Mouse (Mus musculus): ENCODE data around the gene Spen. TPM values are rescaled to one million over a fixed set of nuclear protein-coding genes. Genes with fewer than 3 reads are reported as not detected.
A peak's percentile ranks its signal among the peaks of the same experiment; 100 is the strongest.

Gene Spen
- total and polyA plus RNA-seq, 2 experiments from 2014 or later = 10.7 to 24.7 TPM

DNA sequence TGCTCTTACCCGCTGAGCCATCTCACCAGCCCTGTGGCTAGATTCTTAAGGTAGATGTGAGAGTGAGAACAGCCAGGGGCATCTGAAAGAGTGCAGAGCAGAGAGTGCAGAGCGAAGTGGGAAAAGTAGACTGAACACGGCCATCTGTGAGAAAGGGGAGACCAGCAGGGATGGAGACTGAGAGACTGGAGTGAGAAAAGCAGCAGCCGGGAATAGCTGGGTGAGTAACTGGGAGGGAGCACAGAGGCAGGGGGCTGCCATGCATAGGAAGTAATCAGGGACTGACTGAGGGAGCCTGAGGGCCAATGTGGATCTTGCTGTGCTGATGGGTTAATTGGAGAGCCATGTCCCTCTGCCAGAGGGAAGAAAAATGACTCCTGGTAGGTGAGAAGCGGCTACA lies 35.7 kb downstream of the Spen start:
- H3K27me3 ChIP-seq (ENCODE audit: insufficient read depth, low read length) = no peaks in the 10 kb centered on the region
- H3K4me3 ChIP-seq (ENCODE audit: low read depth, low read length) = no peak overlapping the region
- TF ChIP-seq CTCF (IDR thresholded peaks at IDR 0.05; ENCODE audit: low read depth) = no peak
- H3K9ac ChIP-seq = no peak overlapping the region
- peak overlapping the region; percentile 40; the same call in 1 of the 2 replicates for H3K27ac ChIP-seq (ENCODE audit: low read depth, low read length)
- 54% methylated on average over 5 of the region's 5 CpGs for WGBS
- H3K9me3 ChIP-seq (ENCODE audit: low read length) = no peaks in the 10 kb centered on the region
- no peaks in the 10 kb centered on the region for H3K36me3 ChIP-seq (ENCODE audit: insufficient read depth)
- ATAC-seq (peak; percentile 48; the same call in 1 of the 2 replicates), DNase-seq (peak; percentile 35)
- no peak overlapping the region for H3K4me2 ChIP-seq (ENCODE audit: low read depth)
- peaks cover 6% of the 10 kb centered on the region; the same call in 1 of the 2 replicates for H3K4me1 ChIP-seq (ENCODE audit: insufficient read depth)

DNA sequence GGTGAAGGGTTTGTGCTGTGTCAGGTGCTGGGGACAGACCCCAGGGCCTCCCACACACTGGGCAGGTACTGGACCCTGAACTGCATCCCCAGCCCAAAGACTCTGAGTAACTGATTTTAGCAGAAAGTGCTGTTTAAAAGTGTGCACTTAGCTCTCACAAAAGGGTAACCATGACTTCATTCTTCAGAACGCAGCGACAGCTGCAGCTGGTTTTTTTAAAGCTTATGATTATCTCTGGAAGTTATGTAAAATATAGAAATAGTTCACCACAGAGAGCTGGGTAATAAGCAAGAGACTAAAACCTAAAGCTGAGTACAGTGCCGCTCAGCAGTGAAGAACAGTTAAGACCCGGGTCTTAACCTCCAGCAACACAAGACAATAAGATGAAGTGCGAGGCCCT lies 37.3 kb downstream of the Spen start:
- H3K4me1 ChIP-seq (ENCODE audit: insufficient read depth) = no peaks in the 10 kb centered on the region
- no peaks in the 10 kb centered on the region for H3K9me3 ChIP-seq (ENCODE audit: low read length)
- TF ChIP-seq CTCF (IDR thresholded peaks at IDR 0.05; ENCODE audit: low read depth) = no peak
- no peak for DNase-seq
- no peak overlapping the region for H3K4me2 ChIP-seq (ENCODE audit: low read depth)
- H3K36me3 ChIP-seq (ENCODE audit: insufficient read depth) = no peaks in the 10 kb centered on the region
- WGBS = 54% methylated on average over 5 of the region's 5 CpGs
- no peak for ATAC-seq
- no peak overlapping the region for H3K4me3 ChIP-seq (ENCODE audit: low read depth, low read length)
- H3K27ac ChIP-seq (ENCODE audit: low read depth, low read length) = peak overlapping the region; percentile 35
- no peaks in the 10 kb centered on the region for H3K27me3 ChIP-seq (ENCODE audit: insufficient read depth, low read length)
- H3K9ac ChIP-seq = no peak overlapping the region

GRCm38 (mm10) chr4:141500637-141501036 lies 37.8 kb downstream of the Spen start:
- H3K9me3 ChIP-seq (ENCODE audit: low read length) = no peaks in the 10 kb centered on the region
- H3K4me3 ChIP-seq (ENCODE audit: low read depth, low read length) = no peak overlapping the region
- no peak overlapping the region for H3K4me2 ChIP-seq (ENCODE audit: low read depth)
- no peaks in the 10 kb centered on the region for H3K36me3 ChIP-seq (ENCODE audit: insufficient read depth)
- H3K27ac ChIP-seq (ENCODE audit: low read depth, low read length) = peak overlapping the region; percentile 35; the same call in 1 of the 2 replicates
- DNase-seq (no peak), ATAC-seq (no peak)
- H3K27me3 ChIP-seq (ENCODE audit: insufficient read depth, low read length) = no peaks in the 10 kb centered on the region
- no peak overlapping the region for H3K9ac ChIP-seq
- no peak for TF ChIP-seq CTCF (IDR thresholded peaks at IDR 0.05; ENCODE audit: low read depth)
- WGBS = 76% methylated on average over 4 of the region's 4 CpGs
- no peaks in the 10 kb centered on the region for H3K4me1 ChIP-seq (ENCODE audit: insufficient read depth)

DNA sequence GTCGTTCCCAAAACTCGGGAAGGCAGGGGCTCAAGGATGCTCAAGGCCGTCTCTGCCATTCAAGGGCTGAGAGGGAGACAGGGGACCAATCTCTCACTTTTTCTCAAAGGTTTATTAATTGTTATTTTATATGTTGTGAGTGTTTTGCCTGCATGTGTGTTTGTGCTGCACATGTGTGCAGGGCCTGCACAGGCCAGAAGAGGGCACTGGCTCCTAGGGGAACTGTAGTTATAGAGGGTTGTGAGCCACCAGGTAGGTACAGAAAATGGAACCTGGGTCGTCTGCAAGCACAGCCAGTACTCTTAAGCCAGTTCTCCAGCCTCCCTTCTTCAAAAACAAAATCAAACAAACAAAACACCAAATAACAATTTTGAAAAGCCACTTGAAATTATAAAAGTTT lies 49.7 kb downstream of the Spen start:
- ATAC-seq = no peak
- H3K4me1 ChIP-seq (ENCODE audit: insufficient read depth) = no peaks in the 10 kb centered on the region
- H3K36me3 ChIP-seq (ENCODE audit: insufficient read depth) = peaks cover 71% of the 10 kb centered on the region
- H3K4me3 ChIP-seq (ENCODE audit: low read depth, low read length) = no peak overlapping the region
- no peak for DNase-seq
- H3K9me3 ChIP-seq (ENCODE audit: low read length) = no peaks in the 10 kb centered on the region
- 91% methylated on average over 4 of the region's 4 CpGs for WGBS
- H3K27ac ChIP-seq (ENCODE audit: low read depth, low read length) = no peak overlapping the region
- H3K27me3 ChIP-seq (ENCODE audit: insufficient read depth, low read length) = no peaks in the 10 kb centered on the region
- peak; percentile 66 for TF ChIP-seq CTCF (IDR thresholded peaks at IDR 0.05; ENCODE audit: low read depth)
- H3K9ac ChIP-seq = no peak overlapping the region
- H3K4me2 ChIP-seq (ENCODE audit: low read depth) = no peak overlapping the region

- Histone ChIP-seq H3K9ac (no peak overlapping the region), H3K9me3 (ENCODE audit: low read length) (no peaks in the 10 kb centered on the region), H3K36me3 (ENCODE audit: insufficient read depth) (peaks cover 72% of the 10 kb centered on the region), H3K27me3 (ENCODE audit: insufficient read depth, low read length) (no peaks in the 10 kb centered on the region), H3K27ac (ENCODE audit: low read depth, low read length) (no peak overlapping the region), H3K4me3 (ENCODE audit: low read depth, low read length) (no peak overlapping the region), H3K4me1 (ENCODE audit: insufficient read depth) (no peaks in the 10 kb centered on the region), H3K4me2 (ENCODE audit: low read depth) (no peak overlapping the region)
- 92% methylated on average over 11 of the region's 11 CpGs for WGBS
- no peak for DNase-seq
- no peak for TF ChIP-seq CTCF (IDR thresholded peaks at IDR 0.05; ENCODE audit: low read depth)
- ATAC-seq = no peak
Measured at GRCm38 (mm10) chr4:141487581-141487980, 50.8 kb downstream of the Spen start.

DNA sequence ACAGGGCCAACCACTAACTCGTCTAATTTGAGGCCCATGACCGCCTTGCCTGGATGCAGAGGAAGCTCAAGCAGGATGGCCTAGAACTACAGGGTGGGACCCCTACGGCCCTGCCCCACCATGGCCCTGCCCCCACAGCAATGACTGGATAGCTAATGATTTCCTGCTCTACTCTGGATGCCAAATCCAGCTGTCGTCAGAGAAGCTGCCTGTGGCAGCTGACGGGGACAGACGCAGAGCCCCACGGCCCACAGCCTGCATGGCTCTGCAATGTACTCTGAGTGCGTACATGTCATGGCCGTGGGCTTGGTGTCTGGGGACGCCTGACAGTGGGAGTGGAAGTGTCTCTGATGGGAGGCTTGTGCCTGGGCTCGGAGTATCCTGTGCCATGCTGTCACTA lies 54.3 kb downstream of the Spen start:
- WGBS = 85% methylated on average over 11 of the region's 11 CpGs
- Histone ChIP-seq H3K27me3 (ENCODE audit: insufficient read depth, low read length) (no peaks in the 10 kb centered on the region), H3K36me3 (ENCODE audit: insufficient read depth) (peaks cover 60% of the 10 kb centered on the region), H3K9ac (no peak overlapping the region), H3K4me3 (ENCODE audit: low read depth, low read length) (no peak overlapping the region), H3K9me3 (ENCODE audit: low read length) (no peaks in the 10 kb centered on the region), H3K27ac (ENCODE audit: low read depth, low read length) (no peak overlapping the region), H3K4me1 (ENCODE audit: insufficient read depth) (no peaks in the 10 kb centered on the region), H3K4me2 (ENCODE audit: low read depth) (no peak overlapping the region)
- DNase-seq (no peak), ATAC-seq (no peak)
- no peak for TF ChIP-seq CTCF (IDR thresholded peaks at IDR 0.05; ENCODE audit: low read depth)

DNA sequence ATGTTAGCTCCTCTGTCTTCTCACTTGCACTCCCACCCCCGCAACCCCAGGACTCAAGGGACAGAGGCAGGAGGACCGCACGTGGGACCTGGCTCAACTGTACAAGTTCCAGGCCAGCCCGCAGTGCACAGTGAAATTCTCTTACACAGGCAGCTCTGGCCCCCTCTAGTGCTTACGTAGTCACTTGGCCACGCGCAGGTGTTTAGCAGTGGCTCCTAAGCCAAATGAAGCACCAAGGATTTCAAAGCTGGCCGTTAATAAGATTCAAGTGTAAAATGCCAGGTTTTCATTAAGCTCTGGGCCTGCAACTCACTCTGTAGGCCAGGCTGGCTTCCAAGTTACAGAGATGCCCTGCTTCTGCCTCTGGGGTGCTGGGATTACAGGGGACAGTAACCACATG lies 59.0 kb downstream of the Spen start:
- WGBS = 85% methylated on average over 8 of the region's 8 CpGs

More for the DNA sequence above, 59.0 kb downstream of the Spen start:
- H3K27ac ChIP-seq (ENCODE audit: low read depth, low read length) = no peak overlapping the region; the same call in 1 of the 2 replicates
- H3K4me1 ChIP-seq (ENCODE audit: insufficient read depth) = no peaks in the 10 kb centered on the region
- no peak overlapping the region for H3K4me2 ChIP-seq (ENCODE audit: low read depth)
- TF ChIP-seq CTCF (IDR thresholded peaks at IDR 0.05; ENCODE audit: low read depth) = no peak
- no peak overlapping the region for H3K9ac ChIP-seq
- H3K4me3 ChIP-seq (ENCODE audit: low read depth, low read length) = no peak overlapping the region
- ATAC-seq (no peak), DNase-seq (no peak)
- H3K9me3 ChIP-seq (ENCODE audit: low read length) = no peaks in the 10 kb centered on the region
- H3K36me3 ChIP-seq (ENCODE audit: insufficient read depth) = peaks cover 81% of the 10 kb centered on the region
- H3K27me3 ChIP-seq (ENCODE audit: insufficient read depth, low read length) = no peaks in the 10 kb centered on the region
